Mouse (Mus musculus) naive thymus-derived CD4-positive, alpha-beta T cell, adult 5 months (primary cell): ENCODE measurements around the gene Olfr444. TPM values are rescaled to one million over a fixed set of nuclear protein-coding genes. Genes with fewer than 3 reads are reported as not detected.

Experiments
- polyA plus RNA-seq: library from polyadenylated mRNA; unstranded; fragments of 100-300 nt; shearing (Covaris generic); gene quantifications from one replicate; pipeline ENCODE4 v1.2.1, GENCODE M21; 2017

Gene Olfr444
- not detected for polyA plus RNA-seq

DNA sequence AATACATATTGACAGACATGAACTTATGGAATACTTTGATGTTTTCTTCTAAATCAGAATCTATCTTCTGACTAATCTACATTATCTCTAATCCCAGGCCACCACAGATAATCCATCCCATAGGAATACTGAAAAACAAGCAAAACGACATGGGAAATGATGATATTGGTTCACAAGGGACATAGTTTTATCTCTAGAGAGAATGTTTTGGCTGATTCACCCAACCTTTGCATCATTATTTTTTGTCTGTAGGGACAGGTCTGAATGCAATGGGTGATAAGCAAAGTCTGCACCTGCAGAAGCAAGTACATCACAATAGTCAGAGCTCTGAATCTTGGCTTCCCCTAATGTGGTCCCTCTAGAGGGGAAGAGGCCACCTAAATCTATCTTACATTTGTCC is at the start of gene Olfr444:
Gene Olfr444, plus strand, starts transcription at position 301 of the 400 bp plus-strand sequence.

DNA sequence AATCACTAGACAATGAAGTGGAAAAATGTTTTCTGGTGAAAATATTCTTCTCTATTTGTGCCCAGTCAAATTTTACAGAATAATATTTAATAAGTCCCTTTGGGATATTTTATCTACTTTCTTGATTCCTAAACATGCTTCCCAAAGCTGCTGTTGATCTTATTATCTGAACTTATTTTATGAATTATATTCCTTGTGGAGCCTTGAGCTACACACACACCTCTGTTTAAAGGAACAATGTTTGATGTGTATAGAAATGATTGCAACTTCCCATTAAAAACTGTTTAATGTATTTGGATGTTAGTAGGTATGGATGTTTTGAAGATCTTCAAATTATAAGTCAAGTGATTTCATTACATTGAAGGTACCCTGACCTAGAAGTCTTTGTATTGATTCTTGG is 40.3 kb upstream of the Olfr444 start, which contains the start of gene Olfr447:
Gene Olfr447, plus strand, starts transcription at position 301 of the 400 bp plus-strand sequence.

DNA sequence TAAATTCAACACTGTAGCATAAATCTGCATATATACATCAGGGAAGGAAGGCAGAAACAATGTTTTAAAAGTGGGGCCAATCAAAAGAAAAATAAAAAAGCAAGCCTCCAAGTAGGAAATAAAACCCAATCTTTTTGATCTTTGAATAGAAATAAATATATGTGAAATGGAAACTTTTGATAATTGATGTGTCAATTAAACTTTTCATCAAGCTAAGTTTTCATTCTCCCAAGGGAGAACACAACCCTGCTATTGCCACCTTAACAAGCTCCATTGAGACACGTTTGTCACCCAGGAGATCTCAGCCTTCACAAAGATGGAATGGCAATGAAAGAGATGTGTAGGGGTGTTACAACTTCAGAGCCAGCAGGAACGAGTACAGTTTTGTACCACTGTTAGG is 27.8 kb upstream of the Olfr444 start, which contains the start of gene Olfr446:
Gene Olfr446, plus strand, starts transcription at position 301 of the 400 bp plus-strand sequence.

Other genes with a start within 250 kb of the Olfr444 start
- gene Tcaf1, start 239.0 kb upstream of the Olfr444 start, polyA plus RNA-seq: not detected
- not detected for gene Olfr453, start 209.7 kb upstream of the Olfr444 start, polyA plus RNA-seq
- not detected for gene Olfr38, start 192.7 kb upstream of the Olfr444 start, polyA plus RNA-seq
- gene Olfr452, start 164.0 kb upstream of the Olfr444 start, polyA plus RNA-seq: not detected
- not detected for gene Olfr450, start 137.1 kb upstream of the Olfr444 start, polyA plus RNA-seq
- gene Olfr449, start 114.7 kb upstream of the Olfr444 start, polyA plus RNA-seq: not detected
- not detected for gene Olfr448, start 58.6 kb upstream of the Olfr444 start, polyA plus RNA-seq
- gene Olfr447, start 40.2 kb upstream of the Olfr444 start, polyA plus RNA-seq: not detected
- gene Olfr446, start 27.7 kb upstream of the Olfr444 start, polyA plus RNA-seq: not detected
- gene Olfr441, start 157.3 kb downstream of the Olfr444 start, polyA plus RNA-seq: not detected
- gene Olfr237-ps1, start 197.5 kb downstream of the Olfr444 start, polyA plus RNA-seq: 0.11 TPM
- not detected for gene Olfr437, start 214.2 kb downstream of the Olfr444 start, polyA plus RNA-seq
- gene Olfr13, start 223.1 kb downstream of the Olfr444 start, polyA plus RNA-seq: not detected
- gene Olfr435, start 248.1 kb downstream of the Olfr444 start, polyA plus RNA-seq: not detected